Mouse (Mus musculus) C2C12 (cell line): ENCODE results near the gene Wdr63. TPM values are rescaled to one million over a fixed set of nuclear protein-coding genes. Genes with fewer than 3 reads are reported as not detected.

Experiments
- H3K27me3 ChIP-seq: one replicate; pipeline ENCODE4 v1.6.1; 2011; ENCODE audit not compliant: control insufficient read depth, insufficient read depth, insufficient read length
- H3K36me3 ChIP-seq: one replicate; pipeline ENCODE4 v1.6.1; 2011; ENCODE audit not compliant: control insufficient read depth, insufficient read depth
- H3K4me3 ChIP-seq: one replicate; pipeline ENCODE4 v1.5.1; 2011; ENCODE audit warnings: mild to moderate bottlenecking, control low read depth; ENCODE audit not compliant: poor library complexity, insufficient read depth, severe bottlenecking
- H3K79me2 ChIP-seq: one replicate; pipeline ENCODE4 v1.6.1; 2011; ENCODE audit not compliant: control insufficient read depth, insufficient read depth
- H3K79me3 ChIP-seq: one replicate; pipeline ENCODE4 v1.6.1; 2011; ENCODE audit warnings: low read depth, control low read depth
- H3ac ChIP-seq: one replicate; pipeline ENCODE3; 2011; ENCODE audit warnings: low read depth; ENCODE audit not compliant: control insufficient read depth, insufficient read length
- CEBPB ChIP-seq: IDR thresholded peaks from one replicate; pipeline ENCODE4 v1.6.1; 2011; ENCODE audit warnings: low read depth, mild to moderate bottlenecking, control low read depth, moderate library complexity
- CTCF ChIP-seq: IDR thresholded peaks from one replicate; pipeline ENCODE4 v1.5.1; 2011; ENCODE audit not compliant: control insufficient read depth, insufficient read depth, insufficient read length
- FOSL1 ChIP-seq: IDR thresholded peaks from one replicate; pipeline ENCODE4 v1.8.0; 2011; ENCODE audit warnings: mild to moderate bottlenecking, low read length; ENCODE audit not compliant: poor library complexity, insufficient read depth, severe bottlenecking
- MAX ChIP-seq: IDR thresholded peaks from one replicate; pipeline ENCODE4 v1.6.1; 2011; ENCODE audit warnings: mild to moderate bottlenecking, control low read depth
- MYOD1 ChIP-seq: IDR thresholded peaks from one replicate; pipeline ENCODE4 v1.6.1; 2011; ENCODE audit warnings: low read depth; ENCODE audit not compliant: control insufficient read depth, insufficient read length
- MYOG ChIP-seq: IDR thresholded peaks from one replicate; pipeline ENCODE4 v1.6.1; 2011; ENCODE audit not compliant: control insufficient read depth, insufficient read length; ENCODE audit errors: extremely low read depth
- USF1 ChIP-seq: IDR thresholded peaks from one replicate; pipeline ENCODE4 v1.6.1; 2011; ENCODE audit warnings: low read depth, mild to moderate bottlenecking, control low read depth, moderate library complexity
- long read RNA-seq, 2 experiments: library from polyadenylated mRNA; unstranded; transcript quantifications; one replicate each; pipeline ENCODE4 v2.0.0; 2019 to 2020
- polyA plus RNA-seq: library from polyadenylated mRNA; unstranded; fragments of >200 nt; fragmentation: generic; extraction: Trizol; gene quantifications from one replicate; pipeline ENCODE4 v1.2.1, GENCODE M21; 2012; ENCODE audit warnings: missing spikeins

Gene Wdr63
- polyA plus RNA-seq, result 0.43 TPM
- long read RNA-seq, experiment 1, partial matches to known transcripts, result 1 of 1 reads
- long read RNA-seq, experiment 1, other reads (novel, unspliced or antisense), result 0 of 1 reads
- long read RNA-seq, experiment 2, result 0 reads

DNA sequence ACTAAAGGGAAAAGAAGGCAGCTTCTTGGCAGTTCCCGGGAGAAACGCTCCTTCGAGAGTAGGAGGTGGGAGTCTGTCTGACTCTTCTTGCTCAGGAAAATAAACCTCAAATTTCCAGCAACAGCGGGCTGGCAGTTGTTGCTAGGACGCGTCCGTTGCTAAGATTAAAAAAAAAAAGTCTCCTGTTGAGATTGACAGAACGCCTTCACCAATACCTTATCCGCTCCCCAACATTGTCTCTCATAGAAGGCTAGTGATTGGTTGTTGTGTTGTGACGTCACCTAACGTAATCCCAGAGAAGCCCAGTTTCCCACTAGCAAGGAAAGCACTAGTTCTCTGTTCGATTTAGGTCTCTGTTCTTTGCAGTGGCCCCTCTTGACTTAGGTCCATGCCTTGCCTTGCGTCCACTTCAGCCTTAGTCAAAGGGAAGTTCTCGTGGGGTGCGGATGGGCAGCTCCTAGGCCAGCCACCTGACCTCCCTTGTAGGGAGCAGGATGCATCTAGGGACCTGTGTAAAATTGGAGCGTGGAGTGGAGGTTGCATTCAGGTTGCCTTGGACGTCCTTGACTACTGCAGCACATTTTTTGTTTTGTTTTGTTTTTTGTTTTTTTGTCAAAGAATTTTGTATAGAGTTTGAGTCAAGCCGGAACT is at the start of gene Wdr63:
Gene Wdr63, minus strand, starts transcription at position 210 of the 651 bp plus-strand sequence.
- TF ChIP-seq USF1, result no peak
- TF ChIP-seq MYOG, result no peak
- TF ChIP-seq CTCF, result no peak
- no peak for TF ChIP-seq CEBPB
- no peak for TF ChIP-seq FOSL1
- no peak for TF ChIP-seq MAX
- no peak for TF ChIP-seq MYOD1
- Histone ChIP-seq H3K36me3 (no peaks in the 10 kb centered on the region), H3K27me3 (no peaks in the 10 kb centered on the region), H3K79me3 (no peaks in the 10 kb centered on the region), H3ac (peak within 1 kb of the TSS; percentile 30), H3K79me2 (no peaks in the 10 kb centered on the region), H3K4me3 (no peak within 1 kb of the TSS)

DNA sequence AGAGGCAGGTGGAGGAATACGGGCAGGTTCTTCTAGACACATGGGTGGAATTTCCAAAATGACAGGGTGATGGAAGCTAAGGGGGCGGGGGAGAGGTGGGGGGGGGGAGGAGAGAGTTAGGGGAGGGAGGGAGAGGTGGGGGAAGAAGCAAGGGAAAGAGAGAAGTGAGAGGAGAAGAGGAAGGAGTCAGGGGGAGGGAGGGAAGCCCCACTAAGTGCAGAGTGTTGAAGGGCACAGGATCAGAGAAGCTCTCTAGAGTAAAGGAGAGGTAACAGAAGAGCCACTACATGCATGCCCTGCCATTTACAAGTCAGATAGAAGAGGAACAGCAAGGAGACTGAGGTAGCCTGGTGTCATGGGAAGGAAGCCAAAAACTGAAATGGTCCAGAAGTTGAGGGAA is 48.9 kb upstream of the Wdr63 start:
- Histone ChIP-seq H3K27me3 (no peaks in the 10 kb centered on the region), H3K36me3 (no peaks in the 10 kb centered on the region)
- TF ChIP-seq FOSL1 (no peak), MAX (no peak), USF1 (no peak), CEBPB (no peak), CTCF (no peak)

DNA sequence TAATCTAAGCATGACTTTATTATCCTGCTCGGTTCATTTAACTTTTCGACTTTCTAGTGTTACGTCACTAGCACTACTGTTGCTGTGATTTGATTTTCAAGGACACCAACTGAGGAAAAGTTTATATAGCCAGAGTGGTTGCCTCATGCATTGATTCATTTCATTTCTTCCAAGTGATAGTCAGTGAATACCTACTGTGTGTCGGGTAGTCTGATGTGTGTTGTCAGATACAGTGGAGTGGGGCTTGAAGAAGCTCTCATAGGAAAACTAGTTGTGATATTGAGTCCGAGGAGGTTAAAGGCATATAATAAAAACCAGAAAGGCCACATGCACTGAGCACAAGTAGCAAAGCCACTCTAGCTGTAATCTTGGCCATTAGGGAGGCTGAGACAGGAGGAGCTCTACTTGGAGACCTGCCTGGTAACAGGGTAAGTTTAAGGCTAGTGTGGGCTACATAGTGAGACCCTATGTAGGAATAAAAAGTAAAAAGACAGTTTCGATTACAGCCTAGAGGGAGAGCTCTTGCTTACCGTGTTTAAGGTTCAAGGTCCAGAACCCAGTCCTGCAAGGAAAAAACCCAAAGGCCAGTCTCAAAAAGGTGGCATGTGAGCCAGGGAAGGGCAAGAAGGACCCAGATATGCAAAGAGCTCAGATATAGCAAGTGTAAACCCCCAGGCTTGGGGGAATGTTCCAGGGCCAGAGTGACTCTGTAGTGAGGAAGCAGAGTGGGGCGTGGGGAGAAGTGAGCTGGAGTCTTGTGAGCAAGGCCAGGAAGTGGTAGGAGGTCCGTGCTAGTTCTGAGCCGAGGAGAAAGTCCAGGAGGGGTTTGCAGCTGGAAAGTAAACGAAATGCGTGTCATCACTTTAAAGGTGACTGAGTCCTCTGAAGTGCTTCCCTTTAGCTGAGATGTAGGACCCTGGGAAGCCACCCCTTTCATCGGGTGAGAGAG is 48.0 kb upstream of the Wdr63 start:
- TF ChIP-seq MYOG (no peak), FOSL1 (no peak), CTCF (no peak)
- Histone ChIP-seq H3K79me3 (no peaks in the 10 kb centered on the region), H3K4me3 (no peak overlapping the region), H3K36me3 (no peaks in the 10 kb centered on the region), H3ac (no peak overlapping the region), H3K79me2 (no peaks in the 10 kb centered on the region), H3K27me3 (no peaks in the 10 kb centered on the region)

More for the DNA sequence above, 48.9 kb upstream of the Wdr63 start:
- no peak overlapping the region for H3ac ChIP-seq
- H3K4me3 ChIP-seq, result no peak overlapping the region
- H3K79me2 ChIP-seq, result no peaks in the 10 kb centered on the region
- H3K79me3 ChIP-seq, result no peaks in the 10 kb centered on the region

DNA sequence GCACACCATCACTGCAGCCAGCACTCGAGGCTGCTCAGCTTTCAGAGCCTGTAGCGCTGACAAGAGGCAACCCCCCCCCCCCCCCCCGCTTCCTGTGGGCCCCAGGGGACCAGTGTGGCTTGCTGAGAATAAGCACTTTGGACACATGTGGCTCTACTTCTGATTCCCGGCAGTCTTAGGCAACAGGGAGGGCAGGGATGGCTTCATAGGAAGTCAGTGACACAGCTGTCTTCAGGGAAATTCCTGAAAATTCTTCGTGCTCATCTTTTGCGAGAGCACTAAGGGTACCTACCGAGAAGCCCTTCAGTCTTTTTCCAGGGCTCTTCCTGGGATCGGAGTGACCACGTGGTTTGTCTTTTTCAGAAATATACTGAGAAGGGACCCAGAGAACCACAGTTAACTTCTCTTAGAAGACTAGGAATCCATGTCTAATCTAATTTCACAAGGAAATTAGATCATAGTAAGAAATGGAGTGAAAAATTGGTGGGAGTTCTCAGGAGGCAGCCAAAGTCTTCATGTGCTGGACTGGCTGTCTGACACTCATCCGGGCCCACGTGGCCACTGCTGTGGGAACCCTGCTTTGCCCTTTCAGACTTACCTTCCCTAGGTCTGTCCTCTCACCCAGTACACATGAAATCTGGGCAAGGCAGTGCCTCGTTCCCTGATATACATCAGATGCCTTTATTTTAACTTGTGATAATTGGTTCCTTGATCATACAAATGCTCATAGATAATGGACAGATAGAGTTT is 46.1 kb upstream of the Wdr63 start:
- Histone ChIP-seq H3K27me3 (no peaks in the 10 kb centered on the region), H3K36me3 (no peaks in the 10 kb centered on the region)
- TF ChIP-seq CEBPB (peak; percentile 25), USF1 (no peak)

DNA sequence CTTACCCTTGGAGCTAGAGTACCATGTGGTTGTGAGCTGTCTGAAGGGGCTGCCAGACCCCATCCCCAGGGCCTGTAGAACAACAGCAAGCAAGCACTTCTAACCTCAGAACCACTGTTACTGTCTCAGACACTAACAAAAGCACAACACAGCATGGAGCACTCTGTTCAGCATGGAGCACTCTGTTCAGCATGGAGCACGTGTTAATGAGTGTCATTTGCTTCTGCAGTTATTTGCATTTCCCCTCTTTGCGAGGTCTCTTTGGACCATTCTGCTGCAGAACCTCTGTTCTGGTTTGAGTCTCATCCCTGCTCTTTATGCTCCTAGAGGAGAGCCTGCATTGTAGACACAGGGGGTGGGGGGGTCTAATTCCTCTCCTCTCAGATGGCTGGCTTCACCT is 45.0 kb upstream of the Wdr63 start:
- Histone ChIP-seq H3K27me3 (no peaks in the 10 kb centered on the region), H3K79me3 (no peaks in the 10 kb centered on the region), H3ac (no peak overlapping the region), H3K4me3 (no peak overlapping the region), H3K36me3 (no peaks in the 10 kb centered on the region), H3K79me2 (no peaks in the 10 kb centered on the region)
- no peak for TF ChIP-seq MAX
- no peak for TF ChIP-seq USF1
- TF ChIP-seq FOSL1, result no peak
- no peak for TF ChIP-seq MYOG
- TF ChIP-seq MYOD1, result no peak
- no peak for TF ChIP-seq CEBPB
- TF ChIP-seq CTCF, result no peak

More for the DNA sequence above, 46.1 kb upstream of the Wdr63 start:
- Histone ChIP-seq H3K4me3 (no peak overlapping the region), H3K79me2 (no peaks in the 10 kb centered on the region), H3K79me3 (no peaks in the 10 kb centered on the region), H3ac (no peak overlapping the region)
